Mouse (Mus musculus) liver, adult 2 months (tissue): ENCODE data around the gene Lrg1. TPM values are rescaled to one million over a fixed set of nuclear protein-coding genes. Genes with fewer than 3 reads are reported as not detected.

Experiments used
- DNase-seq: peaks from one replicate; pipeline ENCODE4 v3.0.0-alpha.2; 2011; ENCODE audit warnings: low read depth, low spot score; ENCODE audit errors: extremely low read depth
- H3K27ac ChIP-seq: fragments of 200-500 bp; replicated peaks from 2 replicates; pipeline ENCODE4 v1.5.1; 2012; ENCODE audit warnings: low read depth, mild to moderate bottlenecking, control low read depth, inconsistent platforms, low read length; ENCODE audit not compliant: insufficient read depth
- H3K27me3 ChIP-seq: fragments of 200-500 bp; 2 replicates; pipeline ENCODE4 v1.6.1; 2012; ENCODE audit warnings: mild to moderate bottlenecking, moderate library complexity, low read length, inconsistent platforms; ENCODE audit not compliant: control insufficient read depth, insufficient read depth
- H3K36me3 ChIP-seq: fragments of 200-500 bp; 2 replicates; pipeline ENCODE4 v1.6.1; 2012; ENCODE audit warnings: low read length, inconsistent platforms; ENCODE audit not compliant: control insufficient read depth, insufficient read depth
- H3K4me1 ChIP-seq: fragments of 200-500 bp; 2 replicates; pipeline ENCODE4 v1.6.1; 2011; ENCODE audit warnings: low read length; ENCODE audit not compliant: control insufficient read depth, insufficient read depth
- H3K4me3 ChIP-seq: fragments of 200-500 bp; 2 replicates; pipeline ENCODE4 v1.5.1; 2011; ENCODE audit warnings: low read depth, mild to moderate bottlenecking, control low read depth, low read length, moderate library complexity; ENCODE audit not compliant: insufficient read depth
- H3K79me2 ChIP-seq: fragments of 200-500 bp; 2 replicates; pipeline ENCODE4 v1.6.1; 2012; ENCODE audit warnings: inconsistent platforms, mild to moderate bottlenecking, low read length, moderate library complexity; ENCODE audit not compliant: control insufficient read depth, insufficient read depth
- H3K9ac ChIP-seq: fragments of 200-500 bp; 2 replicates; pipeline ENCODE4 v1.6.1; 2012; ENCODE audit warnings: low read depth, mild to moderate bottlenecking, control low read depth, inconsistent platforms, low read length
- CTCF ChIP-seq: fragments of 200-500 bp; IDR thresholded peaks from 2 replicates; pipeline ENCODE4 v1.5.1; 2011; ENCODE audit warnings: low read depth, low read length, control low read depth
- POLR2A ChIP-seq: fragments of 200-500 bp; IDR thresholded peaks from 2 replicates; pipeline ENCODE4 v1.6.1; 2011; ENCODE audit warnings: low read length, control low read depth; ENCODE audit not compliant: insufficient read depth; ENCODE audit errors: extremely low read depth
- WGBS: fragments of 180-500 bp; shearing (Covaris S2); methylation state at CpG from one replicate; pipeline ENCODE4 v1.1.7; 2018; 5-methylcytosine and 5-hydroxymethylcytosine counted together
- polyA plus RNA-seq: library from polyadenylated mRNA; depleted of rRNA; stranded (reverse); fragments of >200 nt; gene quantifications from 2 replicates; pipeline ENCODE4 v1.2.3, GENCODE M21; 2012
- total RNA-seq: library from RNA; depleted of rRNA; stranded (reverse); fragments of >200 nt; gene quantifications from 2 replicates; pipeline ENCODE4 v1.2.3, GENCODE M21; 2014

Gene Lrg1
- total and polyA plus RNA-seq, 2 experiments, result 116 to 543 TPM

DNA sequence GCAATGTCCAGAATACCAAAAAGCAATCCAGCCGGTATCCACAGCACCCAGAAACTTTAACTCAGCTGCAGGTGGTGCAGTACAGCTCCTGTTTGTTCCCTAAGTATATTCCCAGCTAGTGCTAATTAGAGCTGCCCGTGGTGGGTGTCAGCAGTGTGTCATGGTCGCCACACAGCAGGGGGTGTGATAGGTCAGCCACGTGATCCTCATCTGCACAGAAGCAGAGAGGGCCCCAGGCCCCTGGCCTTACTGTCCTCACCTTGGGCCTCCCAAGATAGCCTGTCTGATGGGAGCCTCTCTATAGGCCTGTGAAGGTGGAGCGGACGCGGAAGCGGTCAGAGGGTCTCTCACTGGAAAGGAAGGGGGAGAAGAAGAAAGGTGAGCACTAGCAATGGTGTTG is 23.6 kb downstream of the Lrg1 start:
- Histone ChIP-seq H3K36me3 (peaks cover 12% of the 10 kb centered on the region; the same call in 1 of the 2 replicates), H3K27ac (no peak overlapping the region), H3K9ac (no peak overlapping the region), H3K4me3 (no peak overlapping the region), H3K4me1 (peaks cover 5% of the 10 kb centered on the region), H3K27me3 (no peaks in the 10 kb centered on the region), H3K79me2 (no peaks in the 10 kb centered on the region)
- DNase-seq, result no peak
- 93% methylated on average over 8 of the region's 8 CpGs for WGBS
- no peak for TF ChIP-seq CTCF
- TF ChIP-seq POLR2A, result no peak

GRCm38 (mm10) chr17:56096883-56097282 is 24.9 kb downstream of the Lrg1 start:
- no peak overlapping the region for H3K27ac ChIP-seq
- 90% methylated on average over 12 of the region's 12 CpGs for WGBS
- peaks cover 13% of the 10 kb centered on the region; the same call in 1 of the 2 replicates for H3K36me3 ChIP-seq
- H3K9ac ChIP-seq, result no peak overlapping the region
- DNase-seq, result no peak
- H3K79me2 ChIP-seq, result no peaks in the 10 kb centered on the region
- no peak overlapping the region for H3K4me3 ChIP-seq
- no peaks in the 10 kb centered on the region for H3K27me3 ChIP-seq
- H3K4me1 ChIP-seq, result peaks cover 5% of the 10 kb centered on the region
- no peak for TF ChIP-seq CTCF
- TF ChIP-seq POLR2A, result no peak

GRCm38 (mm10) chr17:56092794-56093193 is 29.0 kb downstream of the Lrg1 start:
- peaks cover 17% of the 10 kb centered on the region; the same call in 1 of the 2 replicates for H3K36me3 ChIP-seq
- H3K4me1 ChIP-seq, result peaks cover 2% of the 10 kb centered on the region; the same call in 1 of the 2 replicates
- WGBS, result 100% methylated on average over 1 of the region's 1 CpGs
- TF ChIP-seq CTCF (no peak), POLR2A (no peak)
- DNase-seq, result no peak
- H3K9ac ChIP-seq, result no peak overlapping the region
- H3K4me3 ChIP-seq, result no peak overlapping the region
- H3K27me3 ChIP-seq, result no peaks in the 10 kb centered on the region
- H3K27ac ChIP-seq, result no peak overlapping the region
- H3K79me2 ChIP-seq, result 0 out of 2 replicates have a peak, but pooled peaks cover 4% of the 10 kb centered on the region

DNA sequence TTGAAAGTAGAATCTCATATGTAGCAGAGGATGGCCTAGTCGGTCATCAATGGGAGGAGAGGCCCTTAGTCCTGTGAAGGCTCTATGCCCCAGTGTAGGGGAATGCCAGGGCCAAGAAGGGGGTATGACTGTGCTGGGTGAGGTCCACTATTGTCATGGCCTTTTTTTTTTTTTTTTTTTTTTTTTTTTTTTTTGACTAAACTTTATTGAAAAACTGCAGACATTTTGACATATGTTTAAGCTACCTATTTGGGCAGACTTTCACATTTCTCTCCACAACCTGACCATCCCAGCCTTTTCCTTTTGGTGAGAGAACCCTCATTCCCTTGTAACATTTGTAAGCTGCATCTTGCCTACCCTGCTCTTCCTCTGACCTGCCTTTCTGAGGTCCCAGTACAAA is 29.5 kb downstream of the Lrg1 start:
- TF ChIP-seq POLR2A (no peak), CTCF (no peak)
- H3K27ac ChIP-seq, result no peak overlapping the region
- H3K4me3 ChIP-seq, result no peak overlapping the region
- H3K9ac ChIP-seq, result no peak overlapping the region
- peaks cover 20% of the 10 kb centered on the region; the same call in 1 of the 2 replicates for H3K36me3 ChIP-seq
- 94% methylated on average over 1 of the region's 1 CpGs for WGBS
- H3K4me1 ChIP-seq, result peaks cover 2% of the 10 kb centered on the region; the same call in 1 of the 2 replicates
- H3K27me3 ChIP-seq, result no peaks in the 10 kb centered on the region
- no peak for DNase-seq
- 0 out of 2 replicates have a peak, but pooled peaks cover 4% of the 10 kb centered on the region for H3K79me2 ChIP-seq

GRCm38 (mm10) chr17:56080781-56081585 is 40.8 kb downstream of the Lrg1 start:
- WGBS, result 37% methylated on average over 8 of the region's 8 CpGs
- Histone ChIP-seq H3K4me3 (no peak overlapping the region), H3K9ac (no peak overlapping the region), H3K27me3 (no peaks in the 10 kb centered on the region), H3K27ac (no peak overlapping the region), H3K36me3 (peaks cover 8% of the 10 kb centered on the region), H3K4me1 (peaks cover 10% of the 10 kb centered on the region), H3K79me2 (peaks cover 17% of the 10 kb centered on the region; the same call in 1 of the 2 replicates)
- TF ChIP-seq CTCF, result no peak
- TF ChIP-seq POLR2A, result no peak
- no peak for DNase-seq

DNA sequence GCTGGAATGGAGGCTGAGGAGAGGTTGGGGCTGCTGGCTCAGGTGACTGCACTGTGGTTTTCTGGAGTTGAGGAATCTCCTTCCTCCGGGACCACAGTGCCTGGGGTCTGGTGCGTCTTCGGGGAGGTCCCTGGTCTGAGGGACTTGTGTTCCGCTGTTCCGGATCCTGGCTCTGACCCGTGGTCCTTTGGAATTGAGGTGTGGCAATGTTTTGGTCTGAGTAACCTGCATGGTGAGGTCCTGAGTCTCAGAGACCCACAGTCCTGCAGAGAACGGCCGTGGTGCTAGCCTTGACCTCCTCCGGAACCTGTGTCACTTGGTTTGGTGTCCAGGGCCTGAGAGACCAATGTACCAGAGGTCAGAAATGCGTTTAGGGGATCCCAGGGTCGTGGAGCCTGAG is 41.9 kb downstream of the Lrg1 start:
- Histone ChIP-seq H3K36me3 (peaks cover 8% of the 10 kb centered on the region), H3K9ac (peak overlapping the region; percentile 87), H3K4me3 (peak overlapping the region; percentile 82), H3K4me1 (peaks cover 15% of the 10 kb centered on the region), H3K27ac (no peak overlapping the region), H3K27me3 (no peaks in the 10 kb centered on the region), H3K79me2 (peaks cover 17% of the 10 kb centered on the region; the same call in 1 of the 2 replicates)
- peak; percentile 35 for DNase-seq
- under 1% methylated on average over 11 of the region's 11 CpGs for WGBS
- no peak for TF ChIP-seq POLR2A
- TF ChIP-seq CTCF, result no peak
